Mouse (Mus musculus) cerebellum, postnatal 10 days (tissue): Measurements from ENCODE around the gene Tor1b.
A peak's percentile ranks its signal among the peaks of the same experiment; 100 is the strongest.
"Not testable (repeated sequence)": the region's sequence is repeated elsewhere in the genome, so short reads cannot be mapped to it uniquely, and the experiment has no call there.

Experiments used
- DNase-seq, 2 experiments: peaks; one replicate each; pipeline ENCODE4 v3.0.0; 2021; ENCODE audit warnings: mixed read lengths in 2 of 2

Gene Tor1b

DNA sequence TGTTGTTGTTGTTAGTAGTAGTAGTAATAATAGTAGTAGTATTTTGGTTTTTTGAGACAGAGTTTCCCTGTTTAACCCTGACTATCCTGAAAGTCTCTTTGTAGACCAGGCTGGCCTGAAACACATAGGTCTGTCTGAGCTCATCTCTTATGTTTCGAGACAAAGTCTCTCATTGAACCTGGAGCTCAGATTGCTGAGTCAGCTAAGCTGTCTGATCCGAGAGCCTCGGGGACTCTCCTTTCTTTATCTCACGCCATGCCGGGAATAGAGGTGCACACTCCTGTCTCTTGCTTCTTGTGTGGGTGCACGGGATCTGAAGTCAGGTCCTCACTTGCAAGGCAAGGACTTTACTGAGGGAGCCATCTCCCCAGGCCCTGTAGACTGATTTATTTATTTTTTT is 19.7 kb upstream of the Tor1b start:
- DNase-seq = no peak

DNA sequence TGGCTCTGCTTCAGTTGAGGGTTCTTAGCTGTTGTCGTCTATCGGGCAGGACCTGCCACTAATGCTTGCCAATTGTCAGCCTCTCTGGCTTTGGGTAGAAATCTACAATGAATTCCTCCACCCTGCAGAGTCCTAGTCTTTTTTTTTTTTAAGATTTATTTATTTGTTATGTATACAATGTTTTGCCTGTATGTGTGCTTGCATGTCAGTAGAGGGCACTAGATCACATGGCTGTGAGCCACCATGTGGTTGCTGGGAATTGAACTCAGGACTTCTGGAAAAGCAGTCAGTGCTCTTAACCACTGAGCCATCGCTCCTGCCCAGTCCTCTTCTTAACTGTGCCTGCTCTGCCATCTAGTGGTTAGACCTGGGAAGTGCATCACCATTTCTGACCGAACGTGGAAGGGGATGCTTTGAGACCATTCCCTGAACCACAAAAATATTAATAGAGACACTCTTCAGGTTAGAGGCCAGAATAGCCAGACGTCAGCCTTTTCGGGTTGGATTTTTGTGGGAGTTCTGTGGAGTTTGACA is 18.8 kb upstream of the Tor1b start:
- peak; percentile 88 to 92 for DNase-seq

GRCm38 (mm10) chr2:30936808-30937207 is 16.0 kb upstream of the Tor1b start:
- no peak for DNase-seq

DNA sequence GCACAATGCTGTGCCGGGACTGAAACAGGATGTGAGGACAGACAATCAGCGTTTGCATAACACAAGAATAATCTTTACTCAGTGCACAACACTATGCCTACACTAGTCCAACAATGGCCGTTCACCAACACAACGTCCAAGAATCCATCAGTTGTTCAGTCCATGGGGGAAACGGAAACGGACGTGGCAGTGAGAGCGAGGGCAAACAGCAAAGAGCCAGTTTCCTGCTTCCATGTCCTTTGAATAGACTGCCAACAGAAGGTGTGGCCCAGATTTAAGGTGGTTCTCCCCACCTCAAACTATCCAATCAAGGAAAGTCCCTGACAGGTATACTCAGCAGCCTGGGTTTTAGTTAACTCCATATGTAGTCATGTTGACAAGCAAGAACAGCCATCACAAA is 15.0 kb upstream of the Tor1b start:
- DNase-seq = no peak

DNA sequence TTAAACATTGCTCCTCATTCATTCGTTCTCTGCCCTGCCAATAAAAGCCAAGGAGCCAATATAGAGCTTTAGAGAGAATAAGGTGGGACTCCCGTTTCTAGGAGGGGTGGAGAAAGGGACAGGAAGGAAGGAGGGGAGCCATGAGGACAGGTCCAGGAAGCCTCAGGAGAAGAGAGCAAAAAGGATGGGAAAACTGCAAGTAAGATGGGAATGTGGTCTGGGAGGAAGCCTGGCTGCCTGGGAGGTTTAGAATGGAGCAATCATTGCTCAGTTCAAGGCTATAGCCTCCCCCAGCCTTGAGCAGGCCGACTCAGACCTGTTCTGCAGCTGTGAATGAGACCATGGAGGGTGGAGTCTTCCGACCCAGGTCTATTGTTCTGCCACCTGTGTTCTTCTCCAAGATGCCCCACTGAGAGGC is 14.2 kb upstream of the Tor1b start:
- DNase-seq = no peak

DNA sequence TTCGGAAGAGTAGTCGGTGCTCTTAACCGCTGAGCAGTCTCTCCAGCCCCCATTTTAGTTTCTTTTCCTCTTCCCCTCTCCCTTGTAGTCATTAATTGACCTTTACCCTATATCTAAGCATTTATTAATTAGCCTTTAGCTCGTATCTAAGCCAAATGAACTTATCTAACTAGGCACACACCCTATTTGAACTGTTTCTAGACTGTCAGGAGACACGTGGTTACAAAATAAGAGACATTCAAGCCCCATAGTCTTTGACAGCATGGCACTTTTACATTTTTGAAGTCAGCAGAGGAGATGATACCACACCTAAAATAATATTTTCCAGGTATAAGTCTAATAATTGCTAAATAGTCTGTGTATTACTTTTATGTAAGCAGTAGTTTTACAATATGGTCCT is 11.2 kb upstream of the Tor1b start:
- DNase-seq = no peak

DNA sequence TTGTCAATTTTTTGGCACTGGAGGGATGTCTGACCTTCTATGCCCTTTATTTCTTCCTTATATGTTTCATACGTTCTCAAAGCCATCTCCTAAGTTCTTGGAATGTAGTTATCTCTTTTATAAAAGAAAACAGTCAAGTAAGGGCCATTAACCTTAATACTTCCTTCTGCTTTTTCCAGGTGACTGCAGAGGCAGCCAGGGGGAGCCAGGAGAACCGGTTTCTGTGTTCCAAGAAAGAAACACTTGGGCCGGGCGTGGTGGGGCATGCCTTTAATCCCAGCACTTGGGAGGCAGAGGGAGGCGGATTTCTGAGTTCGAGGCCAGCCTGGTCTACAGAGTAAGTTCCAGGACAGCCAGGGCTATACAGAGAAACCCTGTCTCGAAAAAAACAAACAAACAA is 10.6 kb upstream of the Tor1b start:
- DNase-seq = not testable (repeated sequence)

DNA sequence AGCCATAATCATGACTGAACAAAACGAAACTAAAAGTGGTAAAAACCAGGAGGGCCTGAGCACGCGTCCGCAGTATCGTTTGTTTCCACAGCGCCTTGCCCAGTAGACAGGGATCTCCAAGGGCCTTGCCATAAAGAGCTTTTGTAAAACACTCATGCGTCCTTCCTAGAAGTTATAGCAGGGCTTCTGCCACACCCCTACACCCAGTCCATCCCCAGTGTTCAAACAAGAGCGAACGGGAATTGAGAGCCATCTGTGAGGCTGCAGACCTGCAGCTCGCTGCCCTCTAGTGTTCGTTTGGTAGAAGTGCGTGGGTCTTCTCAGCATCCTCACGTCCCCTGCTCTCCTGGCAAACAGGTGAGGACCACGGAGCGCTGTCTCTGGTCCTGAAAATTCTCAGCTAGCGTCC is 10.2 kb upstream of the Tor1b start:
- peak; percentile 75 to 83 for DNase-seq

GRCm38 (mm10) chr2:30952457-30952823 is 319 bp upstream of the Tor1b start:
- no peak for DNase-seq

DNA sequence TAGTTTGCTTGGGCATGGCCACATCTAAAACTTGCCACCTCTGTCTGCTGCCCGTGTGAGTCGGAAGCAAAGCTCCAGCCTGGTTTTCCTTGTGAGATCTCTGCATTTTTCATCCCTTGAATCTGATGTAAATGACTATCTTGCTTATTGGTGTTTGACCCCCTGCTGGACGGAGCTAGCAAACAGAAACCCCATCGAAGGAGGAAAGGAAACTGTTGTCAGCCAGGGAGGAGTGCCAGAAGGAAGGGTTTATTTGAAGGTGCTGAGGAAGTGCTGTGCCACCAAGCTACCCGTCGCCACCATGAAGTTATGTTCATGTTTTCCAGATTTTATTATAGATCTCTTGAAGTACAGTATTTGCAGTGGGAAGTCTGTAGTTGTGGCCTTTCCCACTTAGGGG is 2.0 kb downstream of the Tor1b start:
- DNase-seq = no peak

GRCm38 (mm10) chr2:30957511-30957910 is 4.8 kb downstream of the Tor1b start:
- DNase-seq = no peak

DNA sequence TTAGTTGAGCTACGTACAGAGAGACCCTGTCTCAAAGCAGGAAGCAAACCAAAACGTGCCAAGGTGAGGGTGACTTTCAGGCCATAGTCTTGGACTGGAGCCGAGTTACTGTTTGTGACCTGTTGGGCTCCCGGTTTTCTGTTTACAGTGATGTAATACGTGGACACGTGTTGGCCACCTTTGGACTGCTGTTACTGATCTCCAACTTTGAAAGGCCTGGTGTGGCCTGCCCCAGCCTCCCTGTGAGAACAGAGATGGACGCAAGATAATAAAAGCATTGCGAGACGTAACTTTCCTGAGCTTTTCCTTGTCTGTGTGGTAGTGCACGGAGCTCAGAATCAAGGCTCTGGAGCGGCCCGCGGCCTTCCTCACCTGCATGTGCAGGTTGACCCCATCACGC is 6.0 kb downstream of the Tor1b start:
- no peak for DNase-seq

DNA sequence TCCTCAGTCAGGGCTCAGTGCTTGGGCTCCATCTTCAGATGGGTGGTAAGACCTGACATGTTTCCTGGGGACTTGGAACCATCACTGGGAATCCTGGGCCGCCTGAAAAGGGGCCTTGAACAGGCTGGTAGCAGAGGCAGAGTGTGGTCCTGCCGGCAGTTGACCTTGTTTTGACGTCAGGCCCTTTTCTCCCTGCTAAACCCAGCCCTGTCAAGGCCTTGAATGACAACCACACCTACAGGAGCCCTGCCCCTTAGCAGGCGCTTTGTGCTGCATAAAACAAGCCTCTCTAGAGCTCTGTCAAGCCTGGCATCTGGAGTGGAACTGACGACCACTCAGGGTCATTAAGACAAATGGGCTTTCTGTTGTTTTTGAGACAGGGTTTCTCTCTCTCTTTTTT is 7.1 kb downstream of the Tor1b start:
- no peak for DNase-seq

DNA sequence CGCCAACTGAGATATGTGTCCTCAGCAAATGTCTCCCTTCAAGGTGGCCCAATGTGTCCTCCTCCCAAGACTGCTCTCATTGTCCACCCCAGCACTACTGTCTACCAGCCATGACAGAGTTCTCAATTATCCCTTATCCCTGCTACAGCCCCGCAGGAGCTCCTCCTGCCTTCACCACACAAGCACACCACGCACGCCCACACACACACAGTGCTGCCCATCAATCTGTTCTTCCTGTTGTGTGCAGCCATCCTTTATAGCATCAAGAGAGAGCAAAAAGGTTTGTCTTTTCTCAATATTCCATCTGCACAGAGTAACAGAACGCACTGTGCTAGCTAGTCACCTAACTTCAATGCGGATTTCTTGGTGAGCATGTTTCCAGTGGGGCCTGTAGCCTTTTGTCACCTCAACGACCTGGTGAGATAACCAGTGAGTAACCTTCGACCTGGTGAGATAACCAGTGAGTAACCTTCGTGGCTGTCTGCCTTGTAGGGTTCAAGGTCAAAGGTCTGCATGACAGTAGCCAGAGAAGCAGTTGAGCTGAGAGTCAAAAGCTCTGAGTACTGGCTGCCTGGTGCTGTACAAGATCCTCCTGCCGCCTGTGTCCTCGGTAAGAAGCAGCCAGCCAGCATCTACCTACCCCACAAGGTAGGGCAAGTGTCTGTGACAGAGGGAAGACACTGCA is 10.0 kb downstream of the Tor1b start:
- no peak for DNase-seq

- no peak for DNase-seq
These were observed 12.9 kb downstream of the Tor1b start for GRCm38 (mm10) chr2:30965627-30966026.

DNA sequence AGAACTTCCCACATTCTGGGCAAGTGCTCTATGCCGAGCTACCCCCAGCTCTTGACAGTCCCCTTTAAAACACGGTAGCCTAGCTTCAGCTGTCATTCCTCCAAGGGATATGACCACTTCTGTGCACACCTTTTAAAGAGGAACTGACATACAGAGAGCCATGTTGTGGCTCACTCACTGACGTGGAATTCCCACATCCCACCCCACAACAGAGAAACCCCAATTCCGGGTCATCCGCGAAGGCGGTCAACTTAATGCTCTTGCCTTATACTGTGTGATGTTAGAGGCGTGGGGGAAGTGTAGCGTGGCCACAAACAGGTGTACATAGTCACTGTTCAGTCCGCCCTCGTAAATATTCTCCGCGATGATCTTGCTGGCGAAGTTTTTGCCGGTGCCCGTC is 14.1 kb downstream of the Tor1b start:
- DNase-seq = peak in 1 of 2 experiments; percentile 31

DNA sequence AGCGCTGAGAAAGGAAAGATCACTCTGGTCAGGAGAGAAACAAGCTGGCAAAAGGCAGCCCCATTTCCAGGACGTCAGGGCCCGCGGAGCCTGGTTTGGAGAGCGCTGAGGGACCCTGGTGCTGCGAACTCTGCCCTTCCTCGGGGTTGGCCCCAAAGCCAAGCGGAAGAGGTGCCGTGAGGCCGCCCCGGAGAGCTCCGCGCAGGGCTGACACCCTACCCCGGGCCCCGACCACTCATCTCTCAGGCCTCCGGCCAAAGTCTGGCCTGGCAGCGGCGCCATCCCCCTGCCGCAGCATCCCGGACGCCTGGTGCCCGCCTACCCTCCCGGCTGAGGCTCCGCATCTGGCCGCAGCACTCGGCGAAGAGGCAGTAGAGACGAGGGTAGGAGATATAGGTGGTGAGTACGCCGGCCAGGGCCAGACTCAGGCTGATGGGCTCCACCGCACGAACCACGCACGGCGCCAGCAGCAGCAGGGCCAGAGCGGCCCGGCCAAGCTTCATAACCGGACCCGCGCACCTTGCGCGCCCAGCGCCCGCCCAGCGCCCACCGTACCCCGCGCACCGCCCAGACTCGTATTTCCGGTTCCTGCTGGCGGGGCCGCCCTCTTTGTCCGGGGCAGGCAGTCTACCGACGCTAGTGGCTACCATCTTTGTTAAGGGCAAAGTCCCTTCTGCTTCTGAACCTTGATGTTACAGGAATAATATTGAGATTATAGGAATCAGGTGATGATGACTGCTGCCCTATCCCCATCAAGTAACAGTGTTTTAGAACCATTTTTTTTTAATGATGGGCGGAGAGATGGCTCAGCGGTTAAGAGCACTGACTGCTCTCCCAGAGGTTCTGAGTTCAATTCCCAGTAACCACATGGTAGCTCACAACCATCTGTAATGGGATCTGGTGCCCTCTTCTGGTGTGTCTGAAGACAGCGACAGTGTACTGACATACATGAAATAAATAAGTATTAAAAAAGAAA is 14.9 kb downstream of the Tor1b start, which contains the start of gene Tor1a:
TSS of gene Tor1a (minus strand) at position 582 of the 976 bp plus-strand sequence.
- peak; percentile 95 to 96 for DNase-seq

DNA sequence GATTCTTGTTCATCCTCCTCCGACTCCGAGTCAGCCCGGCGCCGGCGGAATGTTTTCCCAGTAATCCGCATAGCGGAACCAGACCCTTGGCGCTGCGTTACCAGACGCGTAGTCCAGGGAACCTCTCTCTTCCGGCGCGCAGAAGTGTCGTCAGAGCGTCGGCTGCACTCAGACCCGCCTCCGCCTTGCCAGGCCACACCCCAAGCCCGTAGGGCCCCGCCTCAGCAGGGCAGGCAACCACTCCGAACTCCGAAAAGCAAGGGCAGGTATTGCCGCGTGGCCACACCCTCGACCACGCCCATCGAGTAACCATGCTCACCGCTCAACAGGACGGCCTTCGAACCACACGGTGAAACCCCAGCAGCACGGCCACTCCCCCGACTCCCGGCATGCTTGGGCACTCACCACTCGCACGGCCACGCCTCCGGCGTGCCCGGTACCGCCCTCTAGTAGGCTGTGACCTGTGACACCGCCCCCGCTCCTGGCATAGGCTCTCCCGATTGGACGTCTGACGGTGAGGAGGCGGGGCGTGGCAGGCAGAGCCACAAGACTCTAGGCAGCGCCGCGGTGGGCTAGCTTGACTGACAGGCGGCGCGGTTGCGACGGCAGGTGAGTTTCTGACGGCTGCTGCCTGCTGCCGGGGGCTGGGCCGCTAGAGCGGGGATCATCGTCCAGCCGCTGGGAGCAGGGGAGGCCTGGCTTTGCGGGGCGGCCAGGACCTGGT is 29.2 kb downstream of the Tor1b start, which contains the start of the genes BC005624 and Usp20:
TSS of gene BC005624 (minus strand) at position 412 of the 724 bp plus-strand sequence.
TSS of gene Usp20 (plus strand) at position 490 of the 724 bp plus-strand sequence.
- DNase-seq = peak; percentile 99 to 100

DNA sequence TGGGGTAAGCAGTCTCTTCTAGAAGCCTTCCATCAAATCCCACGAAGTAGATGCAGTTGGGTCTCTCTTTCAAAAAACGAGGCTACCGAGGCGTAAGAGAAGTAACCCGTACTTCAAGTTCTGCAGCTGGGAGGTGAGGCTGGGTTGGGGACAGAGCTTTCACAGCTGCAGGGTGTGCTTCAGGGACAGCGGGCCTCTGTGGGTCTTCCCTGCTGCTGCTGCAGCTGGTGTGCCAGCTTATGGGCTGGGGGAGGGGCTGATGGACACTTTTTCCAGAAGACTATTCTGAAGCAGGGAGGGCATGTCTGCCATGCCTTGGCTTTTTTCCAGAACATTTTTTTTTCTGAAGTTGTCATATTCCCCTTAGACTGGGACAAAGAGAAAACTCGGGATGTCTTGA is 30.3 kb downstream of the Tor1b start:
- DNase-seq = peak; percentile 56 to 59

DNA sequence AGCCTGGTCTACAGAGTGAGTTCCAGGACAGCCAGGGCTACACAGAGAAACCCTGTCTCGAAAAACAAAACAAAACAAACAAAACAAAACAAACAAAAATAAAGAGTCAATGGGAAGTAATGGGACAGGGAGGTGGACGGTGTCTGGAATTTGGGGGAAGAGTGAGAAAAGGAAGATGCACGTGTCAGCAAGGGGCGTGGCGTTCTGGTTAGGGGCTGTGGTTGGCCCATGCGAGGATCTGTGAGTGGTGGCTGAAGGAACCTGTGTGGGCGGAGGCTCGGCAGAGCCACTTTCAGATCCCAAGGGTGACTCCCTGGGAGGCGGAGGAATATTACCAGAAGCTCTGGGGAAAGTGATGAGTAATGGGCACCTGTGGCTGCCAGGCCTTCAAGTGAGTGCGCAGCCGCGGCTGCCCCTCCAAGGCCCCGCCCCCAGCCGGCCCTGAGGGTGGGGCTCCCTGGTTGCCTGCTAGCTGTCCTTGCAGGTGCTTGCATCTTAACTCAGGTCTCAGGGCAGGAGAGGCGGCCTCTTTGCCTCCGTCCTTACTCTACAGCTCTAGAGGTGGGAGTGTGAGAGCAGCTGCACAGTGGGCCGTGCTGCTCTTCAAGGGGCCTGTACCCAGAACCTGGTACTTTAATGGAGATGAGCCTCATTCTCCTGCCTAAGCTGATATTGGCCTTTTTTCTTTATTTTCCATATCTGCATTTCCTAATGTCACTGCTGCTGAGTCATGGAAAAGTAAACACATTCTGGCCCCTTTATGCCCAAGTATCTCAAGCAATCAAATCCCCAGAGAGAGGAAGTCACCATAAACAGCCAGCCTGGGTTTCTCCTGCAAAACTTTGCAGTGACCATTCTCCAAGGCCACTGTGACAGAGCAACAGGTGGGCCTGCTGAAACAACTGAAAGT is 32.6 kb downstream of the Tor1b start:
- DNase-seq = no peak

DNA sequence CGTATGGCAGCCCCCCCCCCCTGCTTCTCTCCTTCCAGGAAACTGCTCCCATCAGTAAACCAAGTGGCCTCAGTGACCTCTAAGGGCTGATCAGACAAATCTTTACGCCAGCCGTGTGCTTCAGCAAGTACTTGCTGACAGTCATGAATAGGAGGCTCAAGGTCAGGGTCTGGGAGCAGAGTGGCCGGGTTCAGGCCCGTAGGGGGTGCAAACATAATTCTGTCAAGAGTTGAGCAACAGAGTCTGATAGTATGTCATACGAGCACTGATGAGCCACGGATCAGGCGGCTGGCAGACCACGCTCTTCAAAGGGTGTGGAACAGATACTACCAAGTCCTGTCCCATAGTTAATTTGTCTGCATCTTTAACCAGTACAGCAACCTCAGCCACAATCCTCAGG is 37.5 kb downstream of the Tor1b start:
- DNase-seq = no peak

DNA sequence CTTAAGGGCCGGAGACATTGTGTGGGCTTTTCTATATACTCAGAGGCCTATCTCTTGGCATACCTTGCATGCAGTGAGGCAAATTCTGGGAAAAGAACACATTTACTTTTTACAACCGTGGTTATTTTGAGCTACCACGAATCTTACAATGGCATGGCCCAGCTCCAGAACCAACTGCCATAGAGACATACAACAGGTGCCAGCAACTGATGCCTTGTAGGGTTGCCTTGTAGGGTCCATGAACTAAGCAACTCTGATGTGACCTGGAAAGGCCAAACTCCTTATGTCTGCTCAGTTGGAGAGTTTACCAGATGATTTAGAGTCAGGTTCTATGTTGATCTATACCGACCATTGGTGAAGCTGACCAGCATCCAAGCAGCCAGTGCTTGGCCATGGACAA is 42.1 kb downstream of the Tor1b start:
- no peak for DNase-seq
